Mouse (Mus musculus): ENCODE data around the gene Arf1.

GRCm38 (mm10) chr11:59185490-59185889 lies 42.6 kb downstream of the Arf1 start:
- TF ChIP-seq CTCF (IDR thresholded peaks at IDR 0.05; ENCODE audit: insufficient read depth, low read length) (no peak), POLR2A (IDR thresholded peaks at IDR 0.05; ENCODE audit: borderline replicate concordance, extremely low read depth, low read depth, low read length) (no peak)

All from lung, adult 2 months (tissue).